Mouse (Mus musculus) hindbrain, embryonic 14.5 days (tissue): ENCODE measurements at regions not wholly inside any gene's neighbourhood (a gene's known extent, or its start where the extent isn't known, plus 50 kb on each side); places are given as distances from the start of the nearest gene placed in this dataset.

Source experiments
- ATAC-seq: fragments of 200-750 bp; cut with Nextera tagmentation; 2 replicates; pipeline ENCODE4 v1.8.0; 2017; ENCODE audit warnings: moderate number of reproducible peaks, mild to moderate bottlenecking, moderate TSS enrichment, moderate library complexity; ENCODE audit not compliant: low FRiP score
- DNase-seq: peaks from one replicate; pipeline ENCODE4 v3.0.0-alpha.2; 2015; ENCODE audit warnings: low spot score
- H3K27ac ChIP-seq: fragments of 300-500 bp; sonication (generic); 2 replicates; pipeline ENCODE4 v1.5.1; 2014; ENCODE audit warnings: mild to moderate bottlenecking, moderate library complexity
- H3K27me3 ChIP-seq: fragments of 300-500 bp; sonication (generic); 2 replicates; pipeline ENCODE4 v1.6.1; 2014; ENCODE audit warnings: mild to moderate bottlenecking, low read length, mixed read lengths; ENCODE audit not compliant: control insufficient read depth, insufficient read depth
- H3K36me3 ChIP-seq: fragments of 300-500 bp; sonication (generic); replicated peaks from 2 replicates; pipeline ENCODE4 v1.6.1; 2014; ENCODE audit not compliant: control insufficient read depth, insufficient read depth
- H3K4me1 ChIP-seq: fragments of 300-500 bp; sonication (generic); replicated peaks from 2 replicates; pipeline ENCODE4 v1.6.1; 2014; ENCODE audit warnings: antibody characterized with exemption, low read length, mixed read lengths; ENCODE audit not compliant: control insufficient read depth, insufficient read depth
- H3K4me2 ChIP-seq: fragments of 300-500 bp; sonication (generic); replicated peaks from 2 replicates; pipeline ENCODE4 v1.6.1; 2014; ENCODE audit warnings: mild to moderate bottlenecking, moderate library complexity
- H3K4me3 ChIP-seq: fragments of 300-500 bp; sonication (generic); replicated peaks from 2 replicates; pipeline ENCODE4 v1.5.1; 2014; ENCODE audit warnings: mild to moderate bottlenecking, low read length
- H3K9ac ChIP-seq: fragments of 300-500 bp; sonication (generic); 2 replicates; pipeline ENCODE4 v1.6.1; 2014
- H3K9me3 ChIP-seq: fragments of 300-500 bp; sonication (generic); 2 replicates; pipeline ENCODE4 v1.6.1; 2016; ENCODE audit warnings: low read length; ENCODE audit not compliant: control insufficient read depth
- WGBS: fragments of 180-500 bp; shearing (Covaris S2); extraction: QIAGEN DNeasy Blood & Tissue Kit; methylation state at CpG from one replicate; pipeline ENCODE4 v1.1.7; 2014; 5-methylcytosine and 5-hydroxymethylcytosine counted together

- no peaks in the 10 kb centered on the region for H3K36me3 ChIP-seq
- H3K4me2 ChIP-seq: no peak overlapping the region
- no peak overlapping the region for H3K4me3 ChIP-seq
- no peaks in the 10 kb centered on the region for H3K9me3 ChIP-seq
- no peaks in the 10 kb centered on the region for H3K4me1 ChIP-seq
- 86% methylated on average over 3 of the region's 3 CpGs for WGBS
- no peak overlapping the region for H3K9ac ChIP-seq
- DNase-seq (no peak), ATAC-seq (no peak)
- H3K27me3 ChIP-seq: no peaks in the 10 kb centered on the region
- no peak overlapping the region for H3K27ac ChIP-seq
Measured at GRCm38 (mm10) chr13:82413677-82414076, 630.8 kb downstream of the Cetn3 start.

GRCm38 (mm10) chr13:82420966-82421365 lies 638.1 kb downstream of the Cetn3 start:
- 0 out of 2 replicates have a peak, but pooled peaks cover 3% of the 10 kb centered on the region for H3K9me3 ChIP-seq
- no peaks in the 10 kb centered on the region for H3K36me3 ChIP-seq
- H3K27me3 ChIP-seq: no peaks in the 10 kb centered on the region
- H3K4me1 ChIP-seq: no peaks in the 10 kb centered on the region
- H3K27ac ChIP-seq: no peak overlapping the region
- H3K4me2 ChIP-seq: no peak overlapping the region
- no peak for DNase-seq
- no peak for ATAC-seq
- H3K4me3 ChIP-seq: no peak overlapping the region
- no peak overlapping the region for H3K9ac ChIP-seq

GRCm38 (mm10) chr13:82423911-82424654 lies 641.2 kb downstream of the Cetn3 start:
- no peak overlapping the region for H3K9ac ChIP-seq
- H3K4me2 ChIP-seq: no peak overlapping the region
- no peaks in the 10 kb centered on the region for H3K27me3 ChIP-seq
- WGBS: 78% methylated on average over 5 of the region's 5 CpGs
- ATAC-seq (no peak), DNase-seq (no peak)
- no peak overlapping the region for H3K27ac ChIP-seq
- no peaks in the 10 kb centered on the region for H3K4me1 ChIP-seq
- H3K36me3 ChIP-seq: no peaks in the 10 kb centered on the region
- H3K9me3 ChIP-seq: 0 out of 2 replicates have a peak, but pooled peaks cover 3% of the 10 kb centered on the region
- no peak overlapping the region for H3K4me3 ChIP-seq

- no peaks in the 10 kb centered on the region for H3K27me3 ChIP-seq
- H3K9me3 ChIP-seq: 0 out of 2 replicates have a peak, but pooled peaks cover 3% of the 10 kb centered on the region
- H3K4me2 ChIP-seq: no peak overlapping the region
- no peak overlapping the region for H3K4me3 ChIP-seq
- ATAC-seq (no peak), DNase-seq (no peak)
- no peak overlapping the region for H3K9ac ChIP-seq
- no peak overlapping the region for H3K27ac ChIP-seq
- no peaks in the 10 kb centered on the region for H3K36me3 ChIP-seq
- WGBS: 84% methylated on average over 10 of the region's 10 CpGs
- no peaks in the 10 kb centered on the region for H3K4me1 ChIP-seq
Measured at GRCm38 (mm10) chr13:82424732-82425341, 642.0 kb downstream of the Cetn3 start.

- 69% methylated on average over 2 of the region's 2 CpGs for WGBS
Measured at GRCm38 (mm10) chr13:82432411-82432810, 649.5 kb downstream of the Cetn3 start.

GRCm38 (mm10) chr13:82439294-82439693 lies 656.4 kb downstream of the Cetn3 start:
- no peak overlapping the region for H3K4me3 ChIP-seq
- no peaks in the 10 kb centered on the region for H3K36me3 ChIP-seq
- H3K9me3 ChIP-seq: no peaks in the 10 kb centered on the region
- H3K4me1 ChIP-seq: no peaks in the 10 kb centered on the region
- no peak for DNase-seq
- no peaks in the 10 kb centered on the region for H3K27me3 ChIP-seq
- 93% methylated on average over 1 of the region's 1 CpGs for WGBS
- H3K27ac ChIP-seq: no peak overlapping the region
- H3K9ac ChIP-seq: no peak overlapping the region
- H3K4me2 ChIP-seq: no peak overlapping the region
- no peak for ATAC-seq

More at GRCm38 (mm10) chr13:82432411-82432810, 649.5 kb downstream of the Cetn3 start:
- Histone ChIP-seq H3K36me3 (no peaks in the 10 kb centered on the region), H3K4me1 (no peaks in the 10 kb centered on the region), H3K27ac (no peak overlapping the region), H3K27me3 (no peaks in the 10 kb centered on the region), H3K9ac (no peak overlapping the region), H3K4me3 (no peak overlapping the region), H3K9me3 (no peaks in the 10 kb centered on the region), H3K4me2 (no peak overlapping the region)
- no peak for DNase-seq
- ATAC-seq: no peak

GRCm38 (mm10) chr13:82453650-82454049 lies 670.8 kb downstream of the Cetn3 start:
- Histone ChIP-seq H3K4me3 (no peak overlapping the region), H3K36me3 (no peaks in the 10 kb centered on the region), H3K9me3 (no peaks in the 10 kb centered on the region), H3K27ac (no peak overlapping the region), H3K4me2 (no peak overlapping the region), H3K27me3 (no peaks in the 10 kb centered on the region), H3K4me1 (no peaks in the 10 kb centered on the region), H3K9ac (no peak overlapping the region)
- ATAC-seq: no peak
- WGBS: 82% methylated on average over 5 of the region's 5 CpGs
- DNase-seq: no peak

- WGBS: 80% methylated on average over 7 of the region's 7 CpGs
- H3K4me1 ChIP-seq: no peaks in the 10 kb centered on the region
- ATAC-seq (no peak), DNase-seq (no peak)
- no peak overlapping the region for H3K4me2 ChIP-seq
- no peak overlapping the region for H3K9ac ChIP-seq
- no peaks in the 10 kb centered on the region for H3K27me3 ChIP-seq
- H3K4me3 ChIP-seq: no peak overlapping the region
- no peaks in the 10 kb centered on the region for H3K9me3 ChIP-seq
- H3K36me3 ChIP-seq: no peaks in the 10 kb centered on the region
- H3K27ac ChIP-seq: no peak overlapping the region
Measured at GRCm38 (mm10) chr13:82483265-82483929, 700.5 kb downstream of the Cetn3 start.

GRCm38 (mm10) chr13:82496606-82497005 lies 713.7 kb downstream of the Cetn3 start:
- 93% methylated on average over 2 of the region's 2 CpGs for WGBS
- no peaks in the 10 kb centered on the region for H3K36me3 ChIP-seq
- no peaks in the 10 kb centered on the region for H3K27me3 ChIP-seq
- no peak overlapping the region for H3K27ac ChIP-seq
- no peak overlapping the region for H3K4me2 ChIP-seq
- ATAC-seq: no peak
- no peaks in the 10 kb centered on the region for H3K4me1 ChIP-seq
- H3K9ac ChIP-seq: no peak overlapping the region
- no peaks in the 10 kb centered on the region for H3K9me3 ChIP-seq
- DNase-seq: no peak
- H3K4me3 ChIP-seq: no peak overlapping the region
